Mouse (Mus musculus) heart, postnatal 25 days (tissue): Measurements from ENCODE around the gene Map1lc3b. TPM values are rescaled to one million over a fixed set of nuclear protein-coding genes. Genes with fewer than 3 reads are reported as not detected.
"Not testable (repeated sequence)": the region's sequence is repeated elsewhere in the genome, so short reads cannot be mapped to it uniquely, and the experiment has no call there.

ENCODE experiments used
- DNase-seq: peaks from one replicate; pipeline ENCODE4 v3.0.0; 2022; ENCODE audit warnings: low spot score
- intact Hi-C: fragments of 180-260 bp; cut with DNase I; formaldehyde crosslinking; loops from one replicate; pipeline ENCODE4 v1.15.1; 2025
- total RNA-seq, 2 experiments: library from RNA; stranded (reverse); gene quantifications; 2 replicates each; pipeline ENCODE4 v1.2.3; 2021

The Map1lc3b gene
- total RNA-seq, 2 experiments from 2014 or later, result 231 to 247 TPM

DNA sequence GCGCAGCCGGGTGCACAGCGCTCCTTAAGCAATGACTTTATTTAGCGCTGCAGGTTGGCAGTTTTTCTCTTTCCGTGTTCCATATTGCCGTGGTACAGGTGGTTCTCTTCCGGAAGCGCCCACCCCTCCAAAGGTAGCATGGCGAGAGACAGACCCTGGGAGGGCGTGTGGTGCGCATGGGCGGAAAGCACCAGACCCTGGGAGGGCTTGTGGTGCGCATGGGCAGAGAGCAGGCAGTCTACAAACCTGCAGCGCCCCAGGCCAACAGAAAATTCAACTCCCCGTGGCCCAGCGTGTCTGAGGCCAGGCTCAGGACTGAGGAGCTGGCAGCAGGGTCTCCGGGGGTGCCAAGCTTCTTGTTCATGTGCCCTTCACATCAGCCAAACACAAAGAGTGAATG lies 19.4 kb upstream of the Map1lc3b start:
- intact Hi-C loops, result no loop called here
- DNase-seq, result no peak

- intact Hi-C loops, result no loop called here
- no peak for DNase-seq
Measured at GRCm38 (mm10) chr8:121572121-121572520, 18.0 kb upstream of the Map1lc3b start.

GRCm38 (mm10) chr8:121573275-121573674 lies 16.9 kb upstream of the Map1lc3b start:
- DNase-seq, result peak; percentile 54
- intact Hi-C loops, result no loop called here

DNA sequence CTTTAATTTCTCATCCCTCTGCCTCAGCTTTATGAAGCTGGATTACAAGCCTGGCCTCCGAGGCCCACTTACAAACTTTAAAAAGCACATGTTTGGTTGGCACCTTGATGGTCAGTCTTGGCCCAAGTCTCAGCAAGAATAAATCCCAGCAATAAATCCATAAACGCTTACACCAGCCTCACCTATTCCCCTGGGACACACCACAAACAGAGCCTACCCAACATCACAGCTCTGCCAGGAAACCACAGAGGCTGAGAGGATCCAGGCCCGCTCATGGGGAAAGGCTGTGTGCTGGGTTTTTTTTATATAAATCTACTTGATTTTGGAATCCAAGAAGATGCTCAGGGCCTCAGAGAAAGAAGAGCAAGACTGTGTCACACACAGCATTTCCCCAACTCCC lies 14.5 kb upstream of the Map1lc3b start:
- DNase-seq, result no peak
- intact Hi-C loops, result no loop called here

DNA sequence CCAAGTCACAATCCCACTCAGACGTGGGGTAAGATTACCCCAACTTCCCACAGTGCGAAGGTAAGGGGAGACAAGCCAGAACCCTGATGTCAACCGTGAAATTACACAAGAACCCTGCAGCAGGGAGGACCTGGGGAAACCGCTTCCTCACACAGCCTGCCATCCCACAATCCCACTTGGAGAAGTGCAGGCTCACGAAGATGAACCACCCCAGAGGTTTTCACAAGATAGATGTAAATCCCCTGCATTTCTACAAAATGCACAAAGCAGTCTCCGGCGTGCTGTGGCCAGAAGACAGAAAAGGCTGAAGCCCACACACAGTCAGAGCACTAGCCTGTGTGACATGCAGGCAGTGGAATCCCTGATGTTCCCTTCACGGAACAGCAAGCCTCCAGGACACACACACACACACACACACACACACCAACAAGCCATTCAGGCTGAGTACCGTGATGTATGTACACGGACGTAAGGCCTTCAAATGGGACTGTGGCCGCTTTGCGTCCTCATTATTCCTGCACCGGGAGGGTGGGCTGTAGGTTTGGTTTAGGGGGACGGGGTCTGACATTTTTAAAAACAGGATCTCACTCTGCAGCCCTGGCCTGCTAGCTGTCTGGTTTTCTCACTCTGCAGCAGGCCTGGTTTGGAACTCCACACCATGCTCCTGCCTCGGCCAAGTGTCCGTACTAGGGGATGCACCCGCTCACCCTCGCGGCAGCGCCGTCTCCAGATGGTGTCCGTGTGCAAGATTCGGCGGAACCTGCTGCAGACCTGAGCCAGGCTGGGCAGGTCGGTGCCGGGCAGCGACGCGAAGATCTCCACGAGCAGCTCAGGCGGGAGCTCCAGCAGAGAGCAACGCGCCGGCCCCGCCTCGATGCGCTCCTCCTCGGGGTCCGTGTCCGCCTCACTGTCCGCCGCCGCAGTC lies 12.1 kb upstream of the Map1lc3b start:
- DNase-seq, result no peak
- intact Hi-C loops, result no loop called here

- DNase-seq, result peak; percentile 86
- intact Hi-C loops, result no loop called here
Measured at GRCm38 (mm10) chr8:121578676-121579451, 11.3 kb upstream of the Map1lc3b start, which contains the start of gene Fbxo31. Fbxo31 (minus strand) TSS chr8:121578806.

DNA sequence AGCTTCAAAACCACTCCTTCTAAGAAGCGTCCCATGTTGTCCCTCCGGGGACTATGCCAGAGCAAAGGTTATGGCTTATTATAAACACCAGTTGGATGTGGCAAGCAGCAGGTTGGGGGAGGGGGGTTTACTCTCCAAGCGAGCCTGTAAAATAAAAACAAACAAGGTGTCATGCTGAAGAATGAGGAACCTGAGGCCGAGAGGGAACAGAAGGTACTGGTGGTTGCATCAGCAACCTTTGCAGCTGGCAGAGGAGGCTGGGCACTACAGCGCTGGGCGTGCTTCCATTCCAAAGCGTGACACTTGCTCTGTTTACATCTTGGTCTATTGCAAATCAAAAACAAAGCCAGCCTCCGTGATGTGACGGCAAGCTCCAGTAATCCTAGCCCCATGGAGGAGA lies 9.7 kb upstream of the Map1lc3b start:
- DNase-seq, result no peak
- intact Hi-C loops, result no loop called here

DNA sequence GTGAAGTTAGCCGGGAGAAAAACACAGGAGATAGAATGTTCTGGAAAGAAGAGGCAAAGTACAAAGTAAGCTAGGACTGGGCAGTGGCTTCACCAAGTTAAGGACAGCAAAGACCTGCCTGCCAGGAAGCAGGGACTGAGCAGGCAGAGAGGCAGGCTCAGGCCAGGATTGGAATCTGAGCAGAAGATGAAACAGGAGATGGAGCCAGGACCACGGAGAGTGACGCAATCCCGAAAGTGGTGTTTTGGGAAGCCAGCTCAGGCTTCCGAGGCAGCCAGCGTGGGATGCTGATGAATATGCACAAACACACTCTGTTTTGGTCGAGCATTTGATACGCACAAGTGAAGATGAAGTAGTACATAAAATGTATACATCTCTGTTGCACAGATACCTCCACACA lies 6.5 kb upstream of the Map1lc3b start:
- no peak for DNase-seq
- intact Hi-C loops, result loop anchor here (2.0 kb wide), 1 partner anchor 37 kb away; no protein-coding TSS in a partner anchor

GRCm38 (mm10) chr8:121584730-121585129 lies 5.4 kb upstream of the Map1lc3b start:
- intact Hi-C loops, result loop anchor here (2.0 kb wide), 1 partner anchor 38 kb away; no protein-coding TSS in a partner anchor
- no peak for DNase-seq

- intact Hi-C loops, result loop anchor here (2.0 kb wide), 1 partner anchor 38 kb away; no protein-coding TSS in a partner anchor
Measured at GRCm38 (mm10) chr8:121585159-121585825, 4.9 kb upstream of the Map1lc3b start.

GRCm38 (mm10) chr8:121588750-121589149 lies 1.4 kb upstream of the Map1lc3b start:
- no peak for DNase-seq
- intact Hi-C loops, result no loop called here

More at GRCm38 (mm10) chr8:121585159-121585825, 4.9 kb upstream of the Map1lc3b start:
- DNase-seq, result peak; percentile 99

DNA sequence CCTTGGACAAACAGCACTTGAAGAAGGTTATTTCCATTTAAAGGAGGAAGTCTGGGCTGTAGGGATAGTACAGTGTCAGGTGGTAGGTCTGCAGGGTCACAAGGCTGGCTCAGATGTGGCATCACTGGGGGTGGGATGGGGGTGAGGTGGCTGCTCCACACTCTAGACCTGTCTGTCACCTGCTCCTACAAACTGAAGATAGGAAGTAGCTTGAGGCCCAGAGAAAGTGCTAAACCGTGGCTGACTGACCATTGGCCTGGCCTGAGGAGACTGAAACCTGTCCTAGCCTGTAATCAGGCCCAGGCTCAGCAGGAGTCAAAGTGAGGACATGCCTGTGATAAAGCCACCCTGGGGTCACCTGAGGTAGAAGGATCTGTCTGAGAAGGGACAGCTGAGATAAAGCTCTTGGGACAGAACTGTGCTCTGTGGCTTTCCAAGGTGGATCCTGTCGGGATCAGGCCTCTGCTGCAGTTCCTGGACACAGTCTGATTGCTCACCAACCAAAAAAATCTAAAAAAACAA lies 895 bp upstream of the Map1lc3b start:
- no peak for DNase-seq
- intact Hi-C loops, result no loop called here

DNA sequence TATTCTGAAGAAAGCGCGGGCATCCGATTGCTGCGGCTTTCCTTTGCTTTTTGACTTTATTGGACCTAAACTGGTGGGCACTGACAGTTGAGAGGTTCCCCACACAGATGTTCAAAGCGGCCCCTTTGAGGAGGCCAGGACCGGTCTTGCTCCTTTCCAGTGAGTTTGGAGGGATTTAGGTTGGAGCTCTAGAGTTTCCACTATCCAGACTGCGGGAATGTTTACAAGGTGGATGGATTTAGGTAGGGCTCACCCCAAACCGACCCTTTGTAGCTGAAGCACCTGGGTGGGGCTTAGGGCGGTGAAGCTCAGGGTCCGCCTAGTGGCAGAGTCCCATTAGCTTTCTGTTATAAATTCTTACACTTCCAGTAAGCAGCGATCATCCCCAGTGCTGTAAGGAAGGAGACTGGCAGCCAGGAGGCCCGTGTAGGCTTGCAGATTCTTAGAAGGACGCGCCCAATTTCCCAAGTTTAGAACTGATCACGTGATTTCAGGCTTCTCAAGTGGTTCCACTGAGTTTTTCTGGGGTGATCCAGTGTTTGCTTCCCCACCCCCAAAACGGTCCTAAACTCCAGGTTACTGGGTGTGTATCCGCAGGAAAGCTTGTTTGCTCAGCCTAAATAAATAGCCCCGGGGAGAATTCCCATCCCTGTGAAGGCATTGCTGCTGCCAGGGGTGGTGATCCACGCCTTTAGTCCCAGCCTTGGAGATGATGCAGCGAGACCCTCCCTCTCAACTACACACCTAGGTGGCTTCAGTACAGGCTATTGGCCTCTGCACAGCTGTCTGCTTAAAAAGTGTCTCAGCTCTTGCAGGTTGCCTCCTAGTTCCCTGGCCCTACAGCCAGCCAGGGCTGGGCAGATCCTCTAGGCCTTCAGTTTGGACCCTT lies 1.3 kb downstream of the Map1lc3b start:
- intact Hi-C loops, result no loop called here
- DNase-seq, result no peak

DNA sequence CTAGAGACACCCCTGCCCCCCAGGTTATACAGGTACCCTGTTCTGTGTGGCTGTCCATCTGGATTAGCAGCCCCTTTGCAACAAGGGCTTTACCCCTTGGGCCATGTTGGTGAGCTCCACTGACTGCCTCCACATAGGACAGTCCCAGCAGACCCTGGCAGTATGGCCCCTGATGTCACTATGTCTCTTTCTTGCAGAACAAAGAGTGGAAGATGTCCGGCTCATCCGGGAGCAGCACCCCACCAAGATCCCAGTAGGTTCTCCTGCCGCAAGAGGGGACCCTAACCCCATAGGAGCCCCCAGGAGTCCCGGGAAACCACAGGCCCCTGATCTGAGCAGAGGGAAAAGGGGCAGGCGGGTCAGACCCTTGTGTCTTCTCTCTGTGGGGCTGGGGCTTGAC lies 3.1 kb downstream of the Map1lc3b start:
- intact Hi-C loops, result no loop called here
- no peak for DNase-seq

DNA sequence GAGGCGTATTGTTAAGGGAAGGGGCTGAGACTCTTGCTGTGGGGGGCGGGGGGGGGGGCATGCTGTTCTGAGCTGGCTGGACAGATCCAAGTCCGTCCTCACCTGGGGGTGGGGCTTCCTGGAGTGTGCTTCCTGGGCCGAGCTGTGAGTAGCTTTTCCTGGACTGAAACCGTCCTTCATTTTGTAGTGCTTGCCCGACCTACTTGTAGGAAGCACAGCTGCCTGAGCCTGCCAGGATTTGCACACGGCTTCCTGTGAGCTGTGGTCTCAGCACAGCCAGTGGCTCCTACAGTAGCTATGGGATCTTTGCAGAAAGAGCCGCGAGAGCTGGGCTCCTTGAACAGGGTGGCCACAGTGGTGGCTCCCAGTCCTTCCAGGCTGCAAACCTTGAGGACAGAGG lies 3.8 kb downstream of the Map1lc3b start:
- intact Hi-C loops, result no loop called here
- DNase-seq, result peak; percentile 36

DNA sequence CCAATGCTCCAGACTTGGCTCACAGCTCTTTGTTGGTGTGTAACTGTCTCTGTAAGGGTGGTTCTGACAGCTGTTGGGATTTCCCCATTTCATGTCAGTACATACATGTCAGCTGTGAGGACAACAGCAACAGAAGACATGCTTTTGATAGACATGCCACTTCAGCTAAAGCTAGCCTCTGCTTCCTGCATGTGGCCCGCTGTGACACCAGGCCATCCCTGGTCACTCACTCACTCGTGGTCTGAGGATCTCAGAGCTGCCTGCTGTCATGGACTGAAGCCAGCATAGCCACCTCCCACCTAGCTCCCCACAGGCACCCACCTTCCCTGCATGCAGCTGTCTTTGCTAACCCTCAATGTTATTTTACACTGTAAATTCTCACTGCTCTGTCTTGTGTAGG lies 7.3 kb downstream of the Map1lc3b start:
- intact Hi-C loops, DNase-seq: not testable (repeated sequence)

- intact Hi-C loops, result no loop called here
- DNase-seq, result no peak
Measured at GRCm38 (mm10) chr8:121598190-121598589, 8.0 kb downstream of the Map1lc3b start.

DNA sequence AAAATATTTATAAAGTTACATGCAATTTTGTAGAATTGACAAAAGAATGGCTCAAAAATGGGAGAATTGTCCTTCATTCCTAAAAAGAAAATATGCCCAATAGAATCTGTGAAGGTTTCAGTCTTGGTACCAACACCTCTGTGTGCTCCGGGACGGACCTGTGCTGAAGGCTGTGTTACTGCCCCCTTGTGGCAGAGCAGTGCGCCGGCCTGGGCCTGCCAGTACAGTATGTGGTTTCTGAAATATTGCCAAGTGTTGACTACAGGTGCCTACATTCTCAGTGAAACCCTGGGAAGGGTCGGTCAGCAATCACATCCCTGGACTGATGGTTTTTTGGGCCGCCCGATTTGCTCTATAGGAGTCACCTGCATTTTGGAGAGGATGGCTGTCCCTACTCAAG lies 8.7 kb downstream of the Map1lc3b start:
- intact Hi-C loops, result no loop called here
- DNase-seq, result peak; percentile 51

GRCm38 (mm10) chr8:121599842-121600241 lies 9.7 kb downstream of the Map1lc3b start:
- no peak for DNase-seq
- intact Hi-C loops, result no loop called here
